Mouse (Mus musculus): ENCODE data around the gene Nxph1. TPM values are rescaled to one million over a fixed set of nuclear protein-coding genes. Genes with fewer than 3 reads are reported as not detected.

The Nxph1 gene
- polyA plus RNA-seq, 1 experiment, result not detected

DNA sequence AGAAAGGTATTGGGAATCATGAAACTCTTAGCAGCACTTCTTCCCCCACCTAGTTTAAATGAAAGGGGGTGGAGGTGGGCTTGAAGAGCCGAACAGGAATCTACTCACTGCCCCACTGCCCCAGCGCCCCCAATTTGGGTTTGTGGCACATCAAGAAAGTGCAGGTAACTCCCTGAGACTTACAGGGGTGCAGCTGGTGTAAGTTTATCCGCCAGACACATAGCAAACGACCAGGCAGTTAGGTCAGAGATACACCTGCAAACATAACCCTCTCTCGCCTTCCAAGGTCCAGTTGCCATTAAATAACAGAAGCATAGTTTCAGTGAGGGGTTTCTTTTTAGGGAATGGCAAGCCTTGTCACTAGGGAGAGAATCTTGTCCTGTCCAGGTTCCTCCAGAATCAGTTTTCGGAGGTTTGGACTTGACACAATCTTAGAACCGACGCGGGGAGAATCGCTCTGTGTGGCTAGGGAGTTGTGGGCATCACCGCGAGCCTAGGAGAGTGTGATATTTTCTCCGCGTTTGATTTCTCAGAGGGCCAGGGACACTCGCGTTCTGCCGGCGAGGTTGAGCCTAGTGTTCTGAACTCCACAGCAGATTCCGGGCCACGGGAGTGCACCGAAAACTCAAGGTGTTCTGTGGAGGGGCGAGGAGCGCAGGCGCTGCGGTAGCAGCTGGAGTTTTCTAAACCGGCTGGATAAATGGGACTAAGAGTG is 2.5 kb downstream of the Nxph1 start:
- H3K9ac ChIP-seq (ENCODE audit: low read depth, poor library complexity, severe bottlenecking), result peak overlapping the region; percentile 57
- H3K4me1 ChIP-seq (ENCODE audit: control insufficient read depth, insufficient read depth, low read length), result no peaks in the 10 kb centered on the region
- no peaks in the 10 kb centered on the region for H3K36me3 ChIP-seq (ENCODE audit: control insufficient read depth, insufficient read depth, low read length, poor library complexity, severe bottlenecking)
- peaks cover 8% of the 10 kb centered on the region; the same call in 1 of the 2 replicates for H3K27me3 ChIP-seq (ENCODE audit: control insufficient read depth, insufficient read depth, low read length, poor library complexity, severe bottlenecking)
- no peaks in the 10 kb centered on the region for H3K9me3 ChIP-seq (replicated peaks; ENCODE audit: control insufficient read depth, insufficient read depth, low read length, poor library complexity, severe bottlenecking)
- TF ChIP-seq POLR2A (IDR thresholded peaks at IDR 0.05; ENCODE audit: insufficient read depth, low read length), result no peak
- TF ChIP-seq EP300 (IDR thresholded peaks at IDR 0.05; ENCODE audit: insufficient read depth, low read depth, low read length), result no peak
- no peak for TF ChIP-seq CTCF (IDR thresholded peaks at IDR 0.05; ENCODE audit: low read depth, low read length)
- no peak overlapping the region for H3K27ac ChIP-seq (ENCODE audit: insufficient read depth, low read length)
- peak overlapping the region; percentile 85 for H3K4me3 ChIP-seq (ENCODE audit: low read depth, low read length)

DNA sequence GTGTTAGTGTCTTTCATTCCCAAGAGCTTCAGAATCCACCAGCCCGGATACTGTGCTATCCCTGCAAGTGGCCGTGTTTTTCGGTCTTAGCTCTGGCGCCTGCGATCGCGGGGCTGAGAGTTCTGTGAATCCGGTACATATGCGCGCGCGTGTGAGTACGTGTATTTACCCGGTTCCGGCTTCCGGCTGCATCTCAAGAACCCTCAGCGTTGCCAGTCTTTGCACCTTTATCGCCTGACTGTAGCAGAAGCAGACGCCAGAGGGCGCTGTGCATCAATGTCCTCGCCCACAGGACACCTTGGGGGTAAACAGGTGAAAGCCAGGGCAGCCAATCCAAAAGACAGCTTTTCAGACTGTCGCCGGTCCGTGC is 3.1 kb downstream of the Nxph1 start:
- TF ChIP-seq EP300 (IDR thresholded peaks at IDR 0.05; ENCODE audit: insufficient read depth, low read depth, low read length) (0 out of 2 replicates have a peak, but pooled peaks have one; percentile 42), POLR2A (IDR thresholded peaks at IDR 0.05; ENCODE audit: insufficient read depth, low read length) (no peak), CTCF (IDR thresholded peaks at IDR 0.05; ENCODE audit: low read depth, low read length) (peak; percentile 86)
- Histone ChIP-seq H3K27me3 (ENCODE audit: control insufficient read depth, insufficient read depth, low read length, poor library complexity, severe bottlenecking) (peaks cover 8% of the 10 kb centered on the region; the same call in 1 of the 2 replicates), H3K9me3 (replicated peaks; ENCODE audit: control insufficient read depth, insufficient read depth, low read length, poor library complexity, severe bottlenecking) (no peaks in the 10 kb centered on the region), H3K9ac (ENCODE audit: low read depth, poor library complexity, severe bottlenecking) (peak overlapping the region; percentile 57), H3K4me3 (ENCODE audit: low read depth, low read length) (peak overlapping the region; percentile 85), H3K27ac (ENCODE audit: insufficient read depth, low read length) (no peak overlapping the region), H3K4me1 (ENCODE audit: control insufficient read depth, insufficient read depth, low read length) (no peaks in the 10 kb centered on the region), H3K36me3 (ENCODE audit: control insufficient read depth, insufficient read depth, low read length, poor library complexity, severe bottlenecking) (no peaks in the 10 kb centered on the region)

- Histone ChIP-seq H3K27me3 (ENCODE audit: control insufficient read depth, insufficient read depth, low read length, poor library complexity, severe bottlenecking) (peaks cover 8% of the 10 kb centered on the region; the same call in 1 of the 2 replicates), H3K9ac (ENCODE audit: low read depth, poor library complexity, severe bottlenecking) (no peak overlapping the region), H3K4me3 (ENCODE audit: low read depth, low read length) (no peak overlapping the region), H3K4me1 (ENCODE audit: control insufficient read depth, insufficient read depth, low read length) (no peaks in the 10 kb centered on the region), H3K27ac (ENCODE audit: insufficient read depth, low read length) (no peak overlapping the region), H3K36me3 (ENCODE audit: control insufficient read depth, insufficient read depth, low read length, poor library complexity, severe bottlenecking) (no peaks in the 10 kb centered on the region), H3K9me3 (replicated peaks; ENCODE audit: control insufficient read depth, insufficient read depth, low read length, poor library complexity, severe bottlenecking) (no peaks in the 10 kb centered on the region)
- no peak for TF ChIP-seq CTCF (IDR thresholded peaks at IDR 0.05; ENCODE audit: low read depth, low read length)
- no peak for TF ChIP-seq EP300 (IDR thresholded peaks at IDR 0.05; ENCODE audit: insufficient read depth, low read depth, low read length)
- no peak for TF ChIP-seq POLR2A (IDR thresholded peaks at IDR 0.05; ENCODE audit: insufficient read depth, low read length)
Observed at GRCm38 (mm10) chr6:8951884-8952590, 3.8 kb downstream of the Nxph1 start.

DNA sequence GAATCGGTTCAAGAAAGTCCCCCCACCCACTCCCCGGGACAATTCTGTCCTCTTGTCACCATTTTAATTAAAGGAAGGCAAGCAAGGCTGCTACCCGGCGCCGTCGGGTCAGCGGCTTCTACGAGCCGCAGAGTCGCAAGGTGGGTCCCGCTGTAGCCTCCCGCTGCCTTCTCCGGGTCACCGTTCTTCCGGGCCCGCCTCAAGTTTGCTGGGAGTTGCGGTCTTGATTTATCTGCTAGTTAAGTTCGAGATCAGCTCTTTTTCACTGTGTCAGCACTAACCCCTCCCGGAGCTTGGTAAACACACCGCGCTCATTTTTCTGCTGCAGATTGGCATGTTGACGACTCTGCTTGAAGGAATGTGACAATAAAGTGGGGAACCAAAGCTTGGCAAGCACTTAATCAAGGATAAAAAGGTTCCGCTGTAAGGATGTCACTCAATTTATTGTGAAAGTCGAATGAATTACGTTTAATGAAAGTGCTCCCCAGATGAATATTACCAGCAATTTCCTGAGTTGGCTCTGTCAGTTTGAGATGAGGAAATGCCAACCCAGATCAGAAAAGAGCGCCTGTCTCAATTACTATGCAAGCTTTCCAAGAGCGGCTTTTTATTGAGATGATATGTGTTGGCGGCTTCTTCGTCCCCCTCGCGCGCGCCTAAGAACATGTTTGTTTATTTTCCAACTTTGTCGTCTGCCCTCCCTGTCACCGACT is 7.7 kb downstream of the Nxph1 start:
- H3K9me3 ChIP-seq (replicated peaks; ENCODE audit: control insufficient read depth, insufficient read depth, low read length, poor library complexity, severe bottlenecking), result no peaks in the 10 kb centered on the region
- H3K4me1 ChIP-seq (ENCODE audit: control insufficient read depth, insufficient read depth, low read length), result no peaks in the 10 kb centered on the region
- no peak for TF ChIP-seq POLR2A (IDR thresholded peaks at IDR 0.05; ENCODE audit: insufficient read depth, low read length)
- peak overlapping the region; percentile 56 for H3K4me3 ChIP-seq (ENCODE audit: low read depth, low read length)
- H3K27ac ChIP-seq (ENCODE audit: insufficient read depth, low read length), result no peak overlapping the region
- H3K27me3 ChIP-seq (ENCODE audit: control insufficient read depth, insufficient read depth, low read length, poor library complexity, severe bottlenecking), result no peaks in the 10 kb centered on the region
- H3K9ac ChIP-seq (ENCODE audit: low read depth, poor library complexity, severe bottlenecking), result no peak overlapping the region
- H3K36me3 ChIP-seq (ENCODE audit: control insufficient read depth, insufficient read depth, low read length, poor library complexity, severe bottlenecking), result no peaks in the 10 kb centered on the region

- Histone ChIP-seq H3K9ac (ENCODE audit: low read depth, poor library complexity, severe bottlenecking) (no peak overlapping the region), H3K36me3 (ENCODE audit: control insufficient read depth, insufficient read depth, low read length, poor library complexity, severe bottlenecking) (no peaks in the 10 kb centered on the region), H3K27me3 (ENCODE audit: control insufficient read depth, insufficient read depth, low read length, poor library complexity, severe bottlenecking) (no peaks in the 10 kb centered on the region), H3K27ac (ENCODE audit: insufficient read depth, low read length) (no peak overlapping the region), H3K4me3 (ENCODE audit: low read depth, low read length) (peak overlapping the region; percentile 56), H3K4me1 (ENCODE audit: control insufficient read depth, insufficient read depth, low read length) (no peaks in the 10 kb centered on the region), H3K9me3 (replicated peaks; ENCODE audit: control insufficient read depth, insufficient read depth, low read length, poor library complexity, severe bottlenecking) (no peaks in the 10 kb centered on the region)
- TF ChIP-seq CTCF (IDR thresholded peaks at IDR 0.05; ENCODE audit: low read depth, low read length) (no peak), EP300 (IDR thresholded peaks at IDR 0.05; ENCODE audit: insufficient read depth, low read depth, low read length) (peak; percentile 79)
Observed at GRCm38 (mm10) chr6:8956743-8957528, 8.7 kb downstream of the Nxph1 start.

Data from ES-Bruce4 (cell line).